In the genomic region with DNA sequence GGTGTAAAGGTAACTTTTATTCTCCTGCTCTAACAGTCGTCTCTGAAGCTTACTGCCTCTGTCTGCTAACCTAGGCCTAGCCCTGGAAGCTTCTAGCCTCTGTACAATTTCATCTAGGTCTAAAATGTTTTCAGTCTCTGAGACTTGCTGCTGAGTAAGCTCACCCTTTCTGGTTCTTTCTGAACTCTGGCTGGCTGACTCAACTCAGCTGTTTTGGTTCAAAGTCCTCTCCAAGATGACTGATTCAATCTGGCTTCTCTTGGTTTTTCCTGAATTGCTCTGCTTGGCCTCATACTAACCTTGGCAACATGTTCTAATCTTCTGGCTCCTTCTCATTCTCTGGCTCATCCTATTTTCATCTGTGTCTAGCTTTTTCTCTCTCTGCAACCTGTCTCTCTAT, we compare ENCODE assay signal across 32 mouse cellular contexts. TPM values are rescaled to one million over a fixed set of nuclear protein-coding genes. Genes with fewer than 3 reads are reported as not detected.
"Had no signal": no experiment of that assay in that cellular context is flagged by ENCODE, and none has a peak within 500 bp of the region (broad histone marks: within the 10 kb centered on the region; RNA-seq: fewer than 3 reads in every experiment).

No protein-coding gene starts in this region.

- H3K36me3 ChIP-seq: embryonic facial prominence, embryonic 10.5 days; embryonic facial prominence, embryonic 12.5 days; embryonic facial prominence, embryonic 13.5 days; embryonic facial prominence, embryonic 15.5 days; forebrain, embryonic 10.5 days; forebrain, embryonic 12.5 days; forebrain, embryonic 15.5 days had no signal

- H3K9me3 ChIP-seq: embryonic facial prominence, embryonic 10.5 days; embryonic facial prominence, embryonic 12.5 days; embryonic facial prominence, embryonic 15.5 days; forebrain, embryonic 10.5 days; forebrain, embryonic 12.5 days; forebrain, embryonic 13.5 days had no signal

- H3K9ac ChIP-seq: embryonic facial prominence, embryonic 12.5 days; embryonic facial prominence, embryonic 13.5 days; embryonic facial prominence, embryonic 15.5 days; forebrain, embryonic 12.5 days; forebrain, embryonic 13.5 days; forebrain, embryonic 15.5 days; forebrain, postnatal 0 days had no signal

- ATAC-seq: forebrain, embryonic 13.5 days; forebrain, embryonic 14.5 days; forebrain, embryonic 15.5 days; forebrain, embryonic 16.5 days; forebrain, postnatal 0 days had no signal

- H3K27me3 ChIP-seq: embryonic facial prominence, embryonic 12.5 days; embryonic facial prominence, embryonic 13.5 days; embryonic facial prominence, embryonic 15.5 days; forebrain, embryonic 12.5 days; forebrain, embryonic 13.5 days; forebrain, embryonic 15.5 days had no signal

- H3K4me2 ChIP-seq: embryonic facial prominence, embryonic 12.5 days; embryonic facial prominence, embryonic 13.5 days; embryonic facial prominence, embryonic 15.5 days; forebrain, embryonic 12.5 days; forebrain, embryonic 13.5 days; forebrain, embryonic 15.5 days had no signal

- DNase-seq: cerebellum, adult 2 months; cerebellum, adult 8-10 months; cerebellum, adult 9-10 months; cerebellum, adult 9-11 months; cerebellum, postnatal 10 days; cerebellum, postnatal 14 days; cerebellum, postnatal 25 days; cerebellum, postnatal 36 days; embryo, embryonic 11 days; forebrain, postnatal 0 days; gastrocnemius, adult 2 months; gastrocnemius, postnatal 10 days; gastrocnemius, postnatal 14 days; gastrocnemius, postnatal 25 days; gastrocnemius, postnatal 36 days; heart, adult 2 months had no signal

- H3K27ac ChIP-seq: embryonic facial prominence, embryonic 10.5 days; embryonic facial prominence, embryonic 12.5 days; embryonic facial prominence, embryonic 13.5 days; embryonic facial prominence, embryonic 15.5 days; forebrain, embryonic 10.5 days; forebrain, embryonic 12.5 days; forebrain, embryonic 13.5 days; gastrocnemius, adult 2 months; heart, adult 2 months had no signal

- H3K4me3 ChIP-seq: embryonic facial prominence, embryonic 10.5 days; embryonic facial prominence, embryonic 12.5 days; embryonic facial prominence, embryonic 13.5 days; embryonic facial prominence, embryonic 15.5 days; erythroblast, embryonic 14.5 days; forebrain, embryonic 10.5 days; forebrain, embryonic 12.5 days; forebrain, embryonic 13.5 days; forebrain, embryonic 15.5 days; gastrocnemius, adult 2 months; heart, adult 2 months had no signal

RNA-seq across cellular contexts. Expression of a gene that starts 38.3 kb away (rescaled TPM):
- polyA plus RNA-seq: erythroblast, embryonic 14.5 days had no signal

RNA-seq across cellular contexts. Expression of a gene that starts 38.3 kb away (rescaled TPM):
- total RNA-seq: common myeloid progenitor, adult 5-6 weeks; granulocyte monocyte progenitor cell, adult 5-6 weeks had no signal
- polyA plus RNA-seq: erythroblast, embryonic 14.5 days had no signal

RNA-seq across cellular contexts. Expression of a gene that starts 47.2 kb away (rescaled TPM):
- total RNA-seq: common myeloid progenitor, adult 5-6 weeks; gastrocnemius, adult 18-20 months; gastrocnemius, adult 2 months; gastrocnemius, adult 8-10 months; gastrocnemius, postnatal 10 days; gastrocnemius, postnatal 14 days; gastrocnemius, postnatal 25 days; gastrocnemius, postnatal 36 days; gastrocnemius, postnatal 4 days; granulocyte monocyte progenitor cell, adult 5-6 weeks; heart, adult 2 months had no signal
- polyA plus RNA-seq: embryonic facial prominence, embryonic 13.5 days; erythroblast, embryonic 14.5 days had no signal
